Mouse (Mus musculus) stomach, embryonic 15.5 days (tissue): ENCODE results near the gene Rgs3. TPM values are rescaled to one million over a fixed set of nuclear protein-coding genes. Genes with fewer than 3 reads are reported as not detected.

Experiments
- ATAC-seq: fragments of 200-750 bp; cut with Nextera tagmentation; 2 replicates; pipeline ENCODE4 v1.8.0; 2017; ENCODE audit warnings: low read depth, moderate number of reproducible peaks, moderate TSS enrichment; ENCODE audit not compliant: insufficient read depth, low FRiP score
- H3K27ac ChIP-seq: fragments of 300-500 bp; sonication (generic); 2 replicates; pipeline ENCODE4 v1.5.1; 2015; ENCODE audit warnings: mild to moderate bottlenecking, inconsistent platforms
- H3K27me3 ChIP-seq: fragments of 300-500 bp; sonication (generic); replicated peaks from 2 replicates; pipeline ENCODE4 v1.6.1; 2015; ENCODE audit warnings: inconsistent platforms
- H3K36me3 ChIP-seq: fragments of 300-500 bp; sonication (generic); 2 replicates; pipeline ENCODE4 v1.6.1; 2015; ENCODE audit warnings: inconsistent platforms
- H3K4me1 ChIP-seq: fragments of 300-500 bp; sonication (generic); 2 replicates; pipeline ENCODE4 v1.6.1; 2015; ENCODE audit warnings: inconsistent platforms
- H3K4me2 ChIP-seq: fragments of 300-500 bp; sonication (generic); 2 replicates; pipeline ENCODE4 v1.6.1; 2015; ENCODE audit warnings: mild to moderate bottlenecking, inconsistent platforms
- H3K4me3 ChIP-seq: fragments of 300-500 bp; sonication (generic); replicated peaks from 2 replicates; pipeline ENCODE4 v1.5.1; 2015; ENCODE audit warnings: inconsistent platforms
- H3K9ac ChIP-seq: fragments of 300-500 bp; sonication (generic); 2 replicates; pipeline ENCODE4 v1.6.1; 2015; ENCODE audit warnings: inconsistent platforms
- H3K9me3 ChIP-seq: fragments of 300-500 bp; sonication (generic); 2 replicates; pipeline ENCODE4 v1.6.1; 2016; ENCODE audit warnings: inconsistent platforms
- WGBS: fragments of 180-500 bp; shearing (Covaris S2); methylation state at CpG from one replicate; pipeline ENCODE4 v1.1.7; 2015; 5-methylcytosine and 5-hydroxymethylcytosine counted together
- polyA plus RNA-seq: library from polyadenylated mRNA; unstranded; fragments of >200 nt; fragmentation: Nextera tagmentation; extraction: Ambion mirVana; gene quantifications from 2 replicates; pipeline ENCODE4 v1.2.1, GENCODE M21; 2015

The Rgs3 gene
- polyA plus RNA-seq, 1 experiment from 2014 or later = 46.8 TPM

GRCm38 (mm10) chr4:62607805-62608204 is 48.2 kb downstream of the Rgs3 start:
- H3K9me3 ChIP-seq = no peaks in the 10 kb centered on the region
- 84% methylated on average over 6 of the region's 6 CpGs for WGBS
- no peaks in the 10 kb centered on the region for H3K36me3 ChIP-seq
- no peak overlapping the region for H3K4me3 ChIP-seq
- H3K27ac ChIP-seq = no peak overlapping the region
- H3K4me2 ChIP-seq = no peak overlapping the region
- ATAC-seq = no peak
- no peaks in the 10 kb centered on the region for H3K27me3 ChIP-seq
- H3K4me1 ChIP-seq = peaks cover 23% of the 10 kb centered on the region
- H3K9ac ChIP-seq = no peak overlapping the region

DNA sequence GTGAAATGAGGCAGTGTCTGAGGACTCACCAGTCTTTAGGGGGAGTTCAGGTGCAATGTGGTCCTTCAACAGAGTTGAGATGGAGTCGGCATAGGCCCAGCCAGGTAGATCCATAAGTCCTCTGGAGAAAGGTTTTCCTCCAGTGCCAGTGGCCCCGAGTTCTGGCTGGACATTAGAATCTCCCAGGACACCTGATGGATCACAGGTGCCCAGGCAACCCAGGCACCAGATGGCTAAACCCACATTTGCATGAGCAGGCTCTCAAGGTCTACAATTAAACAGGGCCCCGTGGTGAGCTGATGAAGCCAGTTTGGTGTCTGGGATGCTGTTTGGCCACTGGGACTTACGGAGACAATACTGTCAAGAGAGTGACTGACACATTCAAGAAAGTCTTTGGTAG is 49.7 kb downstream of the Rgs3 start:
- no peak overlapping the region for H3K9ac ChIP-seq
- 82% methylated on average over 4 of the region's 4 CpGs for WGBS
- ATAC-seq = no peak
- no peaks in the 10 kb centered on the region for H3K9me3 ChIP-seq
- H3K27me3 ChIP-seq = no peaks in the 10 kb centered on the region
- H3K4me3 ChIP-seq = no peak overlapping the region
- no peak overlapping the region for H3K27ac ChIP-seq
- no peak overlapping the region for H3K4me2 ChIP-seq
- H3K4me1 ChIP-seq = peaks cover 35% of the 10 kb centered on the region
- H3K36me3 ChIP-seq = no peaks in the 10 kb centered on the region

DNA sequence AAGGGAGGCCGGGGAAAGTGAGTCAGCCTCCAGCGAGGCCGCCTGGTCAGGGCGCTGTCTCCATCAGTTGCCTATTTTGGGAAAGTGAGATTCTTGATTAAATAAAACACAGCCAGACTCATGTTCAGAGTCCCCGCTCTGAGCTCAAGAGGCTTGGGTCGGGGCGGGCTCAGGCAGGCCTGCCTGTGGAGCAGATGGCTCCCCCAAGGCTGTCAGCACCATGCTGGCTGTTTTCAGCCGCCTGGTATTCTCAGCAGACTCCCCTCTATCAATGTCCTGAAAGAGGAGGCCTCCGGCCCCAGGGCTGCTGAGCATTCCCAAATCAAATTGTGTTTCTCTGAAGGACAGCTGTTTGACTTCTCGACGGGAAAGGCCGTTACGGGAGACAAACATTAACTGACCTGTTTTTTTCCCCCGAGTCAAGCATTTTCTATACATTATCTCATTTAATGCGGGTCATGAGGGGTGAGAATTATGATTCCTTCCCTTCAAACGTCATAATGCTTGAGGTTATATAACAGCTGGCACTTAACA is 50.6 kb downstream of the Rgs3 start:
- H3K4me2 ChIP-seq = no peak overlapping the region
- no peaks in the 10 kb centered on the region for H3K27me3 ChIP-seq
- no peak overlapping the region for H3K9ac ChIP-seq
- H3K36me3 ChIP-seq = no peaks in the 10 kb centered on the region
- H3K9me3 ChIP-seq = no peaks in the 10 kb centered on the region
- H3K27ac ChIP-seq = peak overlapping the region; percentile 23; the same call in 1 of the 2 replicates
- 44% methylated on average over 16 of the region's 16 CpGs for WGBS
- peak; percentile 59; the same call in 1 of the 2 replicates for ATAC-seq
- peaks cover 35% of the 10 kb centered on the region for H3K4me1 ChIP-seq
- H3K4me3 ChIP-seq = no peak overlapping the region

- Histone ChIP-seq H3K36me3 (no peaks in the 10 kb centered on the region), H3K9me3 (no peaks in the 10 kb centered on the region), H3K4me2 (peak overlapping the region; percentile 23; the same call in 1 of the 2 replicates), H3K27ac (peak overlapping the region; percentile 78), H3K27me3 (no peaks in the 10 kb centered on the region), H3K4me1 (peaks cover 23% of the 10 kb centered on the region), H3K4me3 (no peak overlapping the region), H3K9ac (no peak overlapping the region)
- 39% methylated on average over 22 of the region's 22 CpGs for WGBS
- ATAC-seq = peak; percentile 19; the same call in 1 of the 2 replicates
Measured at GRCm38 (mm10) chr4:62612601-62613501, 53.2 kb downstream of the Rgs3 start.

DNA sequence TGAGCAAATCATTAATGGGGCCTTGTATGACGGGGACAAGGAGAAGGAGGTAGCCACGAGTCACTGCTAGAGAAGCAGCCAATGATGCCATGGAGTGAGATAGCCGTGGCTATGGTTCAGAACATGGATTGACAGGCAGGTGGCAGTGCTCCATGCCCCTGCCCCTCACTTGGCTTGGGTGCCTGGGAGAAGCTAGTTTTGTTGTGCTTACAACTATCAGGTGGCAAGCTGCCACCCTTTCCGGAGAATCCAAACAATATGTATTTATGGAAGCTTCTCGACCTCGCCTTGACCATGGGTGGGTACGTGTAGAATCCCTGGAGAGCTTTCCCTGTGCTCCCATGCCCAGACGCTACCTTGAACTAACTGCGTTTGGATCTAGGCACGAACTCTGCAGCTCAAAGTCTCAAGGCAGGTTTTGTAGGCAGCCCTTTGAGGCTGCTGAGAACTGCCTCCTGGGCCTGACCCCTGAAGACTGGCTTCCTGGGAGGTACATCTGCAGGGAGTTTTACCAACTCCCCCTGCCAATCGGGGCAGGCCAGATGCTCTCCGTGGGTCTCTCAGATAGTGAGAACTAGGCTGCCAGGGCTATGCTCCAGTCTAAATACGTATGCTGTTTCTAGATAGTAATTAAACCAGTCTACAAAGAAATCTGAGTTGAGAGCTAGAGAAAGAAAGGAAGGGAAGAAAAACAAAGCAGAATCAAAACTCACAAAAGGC is 54.2 kb downstream of the Rgs3 start:
- Histone ChIP-seq H3K9ac (no peak overlapping the region), H3K9me3 (no peaks in the 10 kb centered on the region), H3K4me3 (no peak overlapping the region), H3K4me2 (0 out of 2 replicates have a peak overlapping the region, but pooled peaks have one; percentile 23), H3K27me3 (no peaks in the 10 kb centered on the region), H3K36me3 (no peaks in the 10 kb centered on the region), H3K27ac (peak overlapping the region; percentile 78), H3K4me1 (peaks cover 23% of the 10 kb centered on the region)
- WGBS = 68% methylated on average over 13 of the region's 13 CpGs
- no peak for ATAC-seq

GRCm38 (mm10) chr4:62617856-62618440 is 58.3 kb downstream of the Rgs3 start:
- Histone ChIP-seq H3K9me3 (no peaks in the 10 kb centered on the region), H3K4me3 (no peak overlapping the region), H3K27me3 (no peaks in the 10 kb centered on the region), H3K36me3 (no peaks in the 10 kb centered on the region), H3K9ac (no peak overlapping the region), H3K4me2 (no peak overlapping the region), H3K27ac (no peak overlapping the region), H3K4me1 (peaks cover 31% of the 10 kb centered on the region)
- WGBS = 72% methylated on average over 9 of the region's 9 CpGs
- ATAC-seq = no peak

- Histone ChIP-seq H3K4me2 (no peak overlapping the region), H3K4me1 (peaks cover 24% of the 10 kb centered on the region; the same call in 1 of the 2 replicates), H3K9me3 (no peaks in the 10 kb centered on the region), H3K9ac (no peak overlapping the region), H3K36me3 (no peaks in the 10 kb centered on the region), H3K27me3 (no peaks in the 10 kb centered on the region), H3K4me3 (peak overlapping the region; percentile 16; the same call in 1 of the 2 replicates), H3K27ac (peak overlapping the region; percentile 42; the same call in 1 of the 2 replicates)
- WGBS = 44% methylated on average over 16 of the region's 16 CpGs
- ATAC-seq = peak; percentile 38; the same call in 1 of the 2 replicates
Measured at GRCm38 (mm10) chr4:62619232-62619964, 59.8 kb downstream of the Rgs3 start.

GRCm38 (mm10) chr4:62619965-62620244 is 60.3 kb downstream of the Rgs3 start:
- H3K4me3 ChIP-seq = peak overlapping the region; percentile 16
- H3K27ac ChIP-seq = peak overlapping the region; percentile 9; the same call in 1 of the 2 replicates
- no peak overlapping the region for H3K4me2 ChIP-seq
- no peaks in the 10 kb centered on the region for H3K27me3 ChIP-seq
- peaks cover 27% of the 10 kb centered on the region; the same call in 1 of the 2 replicates for H3K4me1 ChIP-seq
- no peak for ATAC-seq
- no peak overlapping the region for H3K9ac ChIP-seq
- 95% methylated on average over 3 of the region's 3 CpGs for WGBS
- no peaks in the 10 kb centered on the region for H3K9me3 ChIP-seq
- H3K36me3 ChIP-seq = no peaks in the 10 kb centered on the region

DNA sequence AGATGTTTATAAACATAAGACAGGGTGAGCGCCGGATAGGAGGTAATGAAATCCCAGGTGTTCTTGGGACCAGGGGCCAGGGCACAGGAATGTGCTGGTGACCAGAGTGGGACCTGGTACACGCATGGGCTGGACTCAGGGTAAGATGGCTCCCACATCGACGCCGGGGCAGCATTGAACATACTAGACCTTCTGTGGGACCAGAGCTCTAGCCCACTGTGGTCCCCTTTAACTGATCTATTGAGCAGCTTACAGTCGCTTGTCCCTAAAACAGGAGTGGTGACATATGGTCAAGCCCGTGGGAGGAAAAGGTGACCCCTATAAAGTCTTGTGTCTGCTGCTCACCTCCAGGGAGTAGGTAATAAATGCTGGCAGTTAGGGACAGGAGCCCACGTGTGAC is 61.5 kb downstream of the Rgs3 start:
- Histone ChIP-seq H3K9ac (no peak overlapping the region), H3K4me2 (peak overlapping the region; percentile 25; the same call in 1 of the 2 replicates), H3K9me3 (no peaks in the 10 kb centered on the region), H3K27ac (no peak overlapping the region), H3K4me1 (peaks cover 34% of the 10 kb centered on the region), H3K4me3 (0 out of 2 replicates have a peak overlapping the region, but pooled peaks have one; percentile 0), H3K27me3 (no peaks in the 10 kb centered on the region), H3K36me3 (no peaks in the 10 kb centered on the region)
- 84% methylated on average over 9 of the region's 9 CpGs for WGBS
- ATAC-seq = no peak

- WGBS = 61% methylated on average over 14 of the region's 14 CpGs
- Histone ChIP-seq H3K27ac (peak overlapping the region; percentile 65), H3K9ac (no peak overlapping the region), H3K36me3 (no peaks in the 10 kb centered on the region), H3K4me3 (no peak overlapping the region), H3K4me2 (peak overlapping the region; percentile 25), H3K9me3 (no peaks in the 10 kb centered on the region), H3K4me1 (peaks cover 43% of the 10 kb centered on the region), H3K27me3 (no peaks in the 10 kb centered on the region)
- ATAC-seq = no peak
Measured at GRCm38 (mm10) chr4:62621880-62622675, 62.4 kb downstream of the Rgs3 start.
